Mouse (Mus musculus): ENCODE results near the gene Wfdc6a.

GRCm38 (mm10) chr2:164537003-164537402 lies 48.2 kb downstream of the Wfdc6a start:
- TF ChIP-seq TAL1 (IDR thresholded peaks at IDR 0.05; ENCODE audit: low read length) = no peak
- no peak for TF ChIP-seq GATA1 (IDR thresholded peaks at IDR 0.05; ENCODE audit: low read length)
